11 mouse cellular contexts compared by ENCODE assay signal in genomic region chr8:121642804-121643203, GRCm38 (mm10). TPM values are rescaled to one million over a fixed set of nuclear protein-coding genes. Genes with fewer than 3 reads are reported as not detected.
A peak's percentile ranks its signal among the peaks of the same experiment; 100 is the strongest.
DNase-seq lines count a peak whose midpoint lies in the region; ATAC-seq lines count a peak whose summit lies in the region.
"Had no signal": no experiment of that assay in that cellular context is flagged by ENCODE, and none has a peak within 500 bp of the region (broad histone marks: within the 10 kb centered on the region; RNA-seq: fewer than 3 reads in every experiment).

No protein-coding gene starts in this region.

- WGBS in kidney, embryonic 15.5 days = 65% methylated on average over 3 of the region's 3 CpGs
- 62% methylated on average over 3 of the region's 3 CpGs for WGBS in embryonic facial prominence, embryonic 13.5 days
- WGBS in macrophage (ENCODE audit: missing documents) = 55% methylated on average over 3 of the region's 3 CpGs

- H3K27ac ChIP-seq in kidney, embryonic 15.5 days = peak overlapping the region; percentile 54; the same call in 1 of the 2 replicates
- peak overlapping the region; percentile 45; the same call in 1 of the 2 replicates for H3K27ac ChIP-seq in embryonic facial prominence, embryonic 13.5 days
- H3K27ac ChIP-seq in macrophage = peak overlapping the region; percentile 76

- no peak for ATAC-seq in kidney, embryonic 15.5 days (replicated peaks; ENCODE audit: low FRiP score)
- no peak for ATAC-seq in embryonic facial prominence, embryonic 13.5 days (ENCODE audit: insufficient number of reproducible peaks, insufficient read depth, low FRiP score, low TSS enrichment, low read depth)
- ATAC-seq: liver, postnatal 0 days had no signal

- H3K9ac ChIP-seq in kidney, embryonic 15.5 days = no peak overlapping the region
- peak overlapping the region; percentile 27; the same call in 1 of the 2 replicates for H3K9ac ChIP-seq in embryonic facial prominence, embryonic 13.5 days
- H3K9ac ChIP-seq: liver, postnatal 0 days had no signal

- H3K36me3 ChIP-seq in kidney, embryonic 15.5 days = no peaks in the 10 kb centered on the region
- peaks cover 3% of the 10 kb centered on the region; the same call in 1 of the 2 replicates for H3K36me3 ChIP-seq in embryonic facial prominence, embryonic 13.5 days
- H3K36me3 ChIP-seq in macrophage (ENCODE audit: inconsistent target) = no peaks in the 10 kb centered on the region
- H3K36me3 ChIP-seq: heart, embryonic 10.5 days had no signal

- no peak overlapping the region for H3K4me2 ChIP-seq in kidney, embryonic 15.5 days
- no peak overlapping the region for H3K4me2 ChIP-seq in embryonic facial prominence, embryonic 13.5 days

- peaks cover 59% of the 10 kb centered on the region for H3K4me1 ChIP-seq in kidney, embryonic 15.5 days
- peaks cover 61% of the 10 kb centered on the region for H3K4me1 ChIP-seq in embryonic facial prominence, embryonic 13.5 days

- H3K9me3 ChIP-seq in kidney, embryonic 15.5 days (replicated peaks) = no peaks in the 10 kb centered on the region
- H3K9me3 ChIP-seq in embryonic facial prominence, embryonic 13.5 days = no peaks in the 10 kb centered on the region
- H3K9me3 ChIP-seq: heart, embryonic 10.5 days had no signal

- no peaks in the 10 kb centered on the region for H3K27me3 ChIP-seq in kidney, embryonic 15.5 days
- no peaks in the 10 kb centered on the region for H3K27me3 ChIP-seq in embryonic facial prominence, embryonic 13.5 days

- H3K4me3 ChIP-seq in kidney, embryonic 15.5 days (replicated peaks) = no peak overlapping the region
- H3K4me3 ChIP-seq in embryonic facial prominence, embryonic 13.5 days = no peak overlapping the region
- H3K4me3 ChIP-seq in macrophage (ENCODE audit: inconsistent target) = no peak overlapping the region
- H3K4me3 ChIP-seq: heart, embryonic 10.5 days had no signal

- peaks cover 66% of the 10 kb centered on the region; the same call in 1 of the 2 replicates for H3K79me2 ChIP-seq in macrophage (ENCODE audit: inconsistent target)

- DNase-seq in adrenal gland, adult (ENCODE audit: inconsistent age in 2 of 2, low spot score in 1 of 2) = peak; percentile 7 to 27
- DNase-seq in adrenal gland, postnatal 14 days = no peak
- DNase-seq in kidney, postnatal 14 days = no peak
- DNase-seq in adipocyte (ENCODE audit: low spot score) = no peak
- DNase-seq in layer of hippocampus, adult 8-10 months (ENCODE audit: low spot score in 2 of 2) = no peak
- DNase-seq: cerebellum, adult 8-10 months; liver, postnatal 0 days had no signal

RNA-seq across cellular contexts. Expression of gene Zcchc14, which starts 9.9 kb away (rescaled TPM):
- total RNA-seq in adrenal gland, postnatal 14 days (2021) = 41.0 and 46.2 TPM in 2 replicates
- 16.3 and 17.2 TPM in 2 replicates for polyA plus RNA-seq in kidney, embryonic 15.5 days (2015; fragmentation: Nextera tagmentation; extraction: Ambion mirVana)
- polyA plus RNA-seq in embryonic facial prominence, embryonic 13.5 days (2015; fragmentation: Nextera tagmentation; extraction: Ambion mirVana) = 19.4 and 19.9 TPM in 2 replicates
- 10 to 100 TPM in 22 of 26 experiments, 1 to 10 TPM in 4; 4.7 to 80.5 (median 15.8) TPM for total RNA-seq in macrophage (2018; cell fraction: chromatin; rRNA removed)
- 1 to 10 TPM; 1.1 to 6.5 (median 2.6) TPM for total RNA-seq in macrophage (2018; cell fraction: cytosol; rRNA removed)
- total RNA-seq in macrophage (2018; cell fraction: nucleus; rRNA removed) = 10 to 100 TPM in 8 of 26 experiments, 1 to 10 TPM in 18; 2.6 to 24.2 (median 6.3) TPM
- 3.0 to 3.6 TPM (median 3.1 TPM) in 3 replicates for polyA plus RNA-seq in macrophage (2018)
- total RNA-seq in layer of hippocampus, adult 8-10 months (2022) = 10 to 100 TPM; 77.4 to 92.9 (median 84.7) TPM

RNA-seq across cellular contexts. Expression of gene Map1lc3b, which starts 52.6 kb away (rescaled TPM):
- 137 and 170 TPM in 2 replicates for total RNA-seq in adrenal gland, postnatal 14 days (2021)
- polyA plus RNA-seq in kidney, embryonic 15.5 days (2015; fragmentation: Nextera tagmentation; extraction: Ambion mirVana) = 183 and 189 TPM in 2 replicates
- polyA plus RNA-seq in embryonic facial prominence, embryonic 13.5 days (2015; fragmentation: Nextera tagmentation; extraction: Ambion mirVana) = 206 and 242 TPM in 2 replicates
- total RNA-seq in macrophage (2018; cell fraction: chromatin; rRNA removed) = 10 to 100 TPM; 36.1 to 89.7 (median 52.6) TPM
- total RNA-seq in macrophage (2018; cell fraction: cytosol; rRNA removed) = 100 to 1,000 TPM in 13 of 26 experiments, 10 to 100 TPM in 13; 74.3 to 164 (median 102) TPM
- 10 to 100 TPM; 40.1 to 92.9 (median 52.1) TPM for total RNA-seq in macrophage (2018; cell fraction: nucleus; rRNA removed)
- polyA plus RNA-seq in macrophage (2018) = 97.3 to 168 TPM (median 103 TPM) in 3 replicates
- 100 to 1,000 TPM; 143 to 187 (median 172) TPM for total RNA-seq in layer of hippocampus, adult 8-10 months (2022)

Comparison
In these comparisons a context has a peak if more than half of its experiments do, and no peak if none do; other contexts are left out.
1. DNase-seq: peak in adrenal gland, adult (2 of 2); none in adrenal gland, postnatal 14 days (single experiment), kidney, postnatal 14 days (single experiment), adipocyte (single experiment) and layer of hippocampus, adult 8-10 months (0 of 2).
2. Peak in every context shown above with its lines, with median percentiles within 50 percentile points of each other: H3K27ac ChIP-seq.